Mouse (Mus musculus) testis, adult 2 months (tissue): ENCODE measurements around the gene Atp5k. TPM values are rescaled to one million over a fixed set of nuclear protein-coding genes. Genes with fewer than 3 reads are reported as not detected.
A peak's percentile ranks its signal among the peaks of the same experiment; 100 is the strongest.

Experiments
- H3K27ac ChIP-seq: fragments of 200-500 bp; 2 replicates; pipeline ENCODE4 v1.5.1; 2012; ENCODE audit warnings: low read depth, low read length; ENCODE audit not compliant: control insufficient read depth, insufficient read depth
- H3K27me3 ChIP-seq: fragments of 200-500 bp; 2 replicates; pipeline ENCODE4 v1.6.1; 2012; ENCODE audit warnings: mild to moderate bottlenecking, low read length, moderate library complexity; ENCODE audit not compliant: control insufficient read depth, insufficient read depth
- H3K36me3 ChIP-seq: fragments of 200-500 bp; 2 replicates; pipeline ENCODE4 v1.6.1; 2012; ENCODE audit warnings: mild to moderate bottlenecking, low read length; ENCODE audit not compliant: control insufficient read depth, insufficient read depth
- H3K4me1 ChIP-seq: fragments of 200-500 bp; 2 replicates; pipeline ENCODE4 v1.6.1; 2012; ENCODE audit warnings: low read length; ENCODE audit not compliant: control insufficient read depth, insufficient read depth
- H3K4me3 ChIP-seq: fragments of 200-500 bp; 2 replicates; pipeline ENCODE4 v1.5.1; 2012; ENCODE audit warnings: low read depth, mild to moderate bottlenecking, low read length, moderate library complexity, mixed read lengths; ENCODE audit not compliant: control insufficient read depth
- CTCF ChIP-seq: fragments of 200-500 bp; IDR thresholded peaks from 2 replicates; pipeline ENCODE4 v1.5.1; 2012; ENCODE audit warnings: low read depth, mild to moderate bottlenecking, inconsistent platforms, low read length, moderate library complexity; ENCODE audit not compliant: control insufficient read depth, insufficient read depth, insufficient replicate concordance
- POLR2A ChIP-seq: fragments of 200-500 bp; IDR thresholded peaks from 2 replicates; pipeline ENCODE4 v1.6.1; 2012; ENCODE audit warnings: low read depth, mild to moderate bottlenecking, inconsistent platforms, low read length, moderate library complexity; ENCODE audit not compliant: control insufficient read depth
- polyA plus RNA-seq: library from polyadenylated mRNA; depleted of rRNA; stranded (reverse); fragments of >200 nt; gene quantifications from 2 replicates; pipeline ENCODE4 v1.2.3, GENCODE M21; 2012

Atp5k gene
- polyA plus RNA-seq, 1 experiment: 46.1 TPM

DNA sequence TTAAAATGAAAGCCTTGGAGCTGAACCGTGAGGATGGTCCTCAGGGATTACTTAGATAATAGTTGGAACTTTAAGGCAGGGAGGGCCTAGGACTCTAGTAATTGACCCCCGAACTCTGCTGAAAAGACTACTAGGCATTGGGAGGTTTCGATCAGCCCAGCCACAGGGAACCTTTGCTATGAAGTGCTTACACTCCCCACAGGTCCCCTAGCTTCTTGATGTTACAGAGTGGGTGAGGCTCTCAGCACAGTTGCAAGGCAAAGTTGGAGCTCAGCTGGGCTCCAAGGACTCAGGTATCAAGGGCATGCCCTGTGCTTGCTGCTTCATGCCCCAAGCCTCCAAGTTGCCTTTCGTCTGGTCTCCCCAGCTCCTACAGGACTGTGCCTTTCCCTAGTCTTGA is 28.2 kb upstream of the Atp5k start:
- TF ChIP-seq POLR2A: no peak
- Histone ChIP-seq H3K27me3 (no peaks in the 10 kb centered on the region), H3K4me1 (peaks cover 16% of the 10 kb centered on the region), H3K4me3 (no peak overlapping the region), H3K27ac (0 out of 2 replicates have a peak overlapping the region, but pooled peaks have one; percentile 10), H3K36me3 (no peaks in the 10 kb centered on the region)

DNA sequence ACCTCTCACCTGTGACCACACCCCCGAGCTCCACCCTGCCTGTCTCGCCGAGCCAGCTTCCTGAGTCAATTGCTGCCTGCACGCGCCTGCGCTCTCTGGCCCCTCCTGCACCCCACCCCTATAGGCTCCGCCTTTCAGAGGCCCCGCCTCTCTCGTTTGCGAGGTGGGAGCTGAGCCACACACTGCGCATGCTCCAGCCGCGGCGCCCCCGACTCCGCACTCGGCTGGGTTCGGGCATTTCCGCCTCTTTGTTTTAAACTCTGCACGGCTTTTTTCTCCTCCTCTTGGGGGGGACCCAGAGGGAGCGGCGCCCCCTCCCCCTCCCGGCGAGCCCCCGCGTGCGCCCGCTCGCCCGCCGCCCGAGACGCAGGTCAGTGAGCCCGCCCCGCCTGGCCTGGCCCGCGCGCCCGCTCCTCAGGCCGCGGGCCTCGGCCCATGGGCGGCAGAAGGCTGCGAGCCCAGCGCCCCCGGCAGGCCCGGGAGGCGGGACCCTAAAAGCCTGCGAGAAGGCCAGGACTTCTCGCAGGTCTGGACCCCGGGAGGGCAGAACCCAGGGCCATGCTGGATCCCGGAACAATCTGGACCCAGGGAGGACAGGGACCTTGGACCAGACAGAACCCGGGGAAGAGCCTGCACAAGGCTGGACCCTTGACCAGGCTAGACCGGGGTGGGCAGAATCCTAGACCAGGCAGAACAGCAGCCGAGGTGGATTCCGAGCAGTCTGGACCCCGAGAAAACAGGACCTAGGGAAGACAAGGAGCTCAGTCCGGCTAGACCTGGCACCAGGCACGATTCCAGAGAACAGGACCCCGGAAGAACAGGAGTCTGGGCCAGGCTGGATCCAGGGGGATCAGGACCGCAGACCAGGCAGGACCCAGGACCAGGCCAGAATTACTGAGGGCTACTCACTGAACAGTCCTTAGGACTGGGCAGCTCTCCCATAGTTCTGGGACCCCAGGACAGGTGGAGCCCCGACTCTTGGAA is 27.1 kb upstream of the Atp5k start, which contains the start of gene Pcgf3:
Gene Pcgf3 (plus strand): TSS at position 151 of the 984 bp plus-strand sequence.
- TF ChIP-seq CTCF (no peak), POLR2A (peak; percentile 70)
- Histone ChIP-seq H3K36me3 (no peaks in the 10 kb centered on the region), H3K4me1 (peaks cover 16% of the 10 kb centered on the region), H3K27me3 (no peaks in the 10 kb centered on the region), H3K27ac (peak within 1 kb of the TSS; percentile 37), H3K4me3 (peak within 1 kb of the TSS; percentile 80)

DNA sequence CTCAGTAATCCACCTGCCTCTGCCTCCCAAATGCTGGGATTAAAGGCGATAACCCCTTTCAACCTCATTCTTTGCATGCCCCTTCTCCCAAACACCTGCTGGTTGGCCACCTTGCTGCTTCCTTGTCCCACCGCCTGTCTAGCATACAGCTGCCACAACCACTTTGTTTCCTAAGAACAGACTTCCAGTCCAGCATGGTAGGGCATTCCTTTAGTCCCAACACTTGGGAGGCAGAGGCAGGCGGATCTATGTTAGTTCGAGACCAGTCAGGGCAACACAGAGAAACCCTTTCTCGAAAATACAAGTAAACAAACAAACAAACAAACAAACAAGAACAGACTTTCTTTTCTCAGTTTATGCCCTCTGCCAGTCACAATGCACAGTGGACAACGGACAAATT is 26.2 kb upstream of the Atp5k start:
- no peaks in the 10 kb centered on the region for H3K36me3 ChIP-seq
- no peaks in the 10 kb centered on the region for H3K27me3 ChIP-seq
- TF ChIP-seq POLR2A: no peak
- no peak for TF ChIP-seq CTCF
- H3K27ac ChIP-seq: peak overlapping the region; percentile 37; the same call in 1 of the 2 replicates
- peaks cover 16% of the 10 kb centered on the region for H3K4me1 ChIP-seq
- H3K4me3 ChIP-seq: peak overlapping the region; percentile 80

DNA sequence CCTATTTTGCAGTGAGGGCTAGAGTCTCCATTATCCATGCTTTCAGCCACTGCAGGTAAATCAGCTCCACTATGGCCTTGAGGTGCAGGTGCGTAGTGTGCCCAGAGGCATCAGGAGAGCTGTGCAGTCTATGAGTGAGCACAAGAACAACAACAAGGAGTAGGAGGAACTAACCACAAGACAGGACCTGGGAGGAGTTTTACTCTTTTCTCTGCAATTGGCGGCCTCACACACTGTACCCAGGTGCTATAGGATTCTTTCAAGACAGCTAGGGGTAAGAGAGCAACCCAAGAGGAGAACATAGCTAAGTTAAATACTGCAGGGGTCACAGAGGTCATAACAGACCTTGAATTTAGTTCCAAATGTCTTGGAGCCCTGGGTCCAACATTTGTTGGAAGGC is 24.5 kb upstream of the Atp5k start:
- H3K27me3 ChIP-seq: no peaks in the 10 kb centered on the region
- no peaks in the 10 kb centered on the region for H3K36me3 ChIP-seq
- peaks cover 16% of the 10 kb centered on the region for H3K4me1 ChIP-seq
- no peak overlapping the region for H3K4me3 ChIP-seq
- no peak overlapping the region for H3K27ac ChIP-seq
- TF ChIP-seq CTCF: no peak
- TF ChIP-seq POLR2A: no peak

DNA sequence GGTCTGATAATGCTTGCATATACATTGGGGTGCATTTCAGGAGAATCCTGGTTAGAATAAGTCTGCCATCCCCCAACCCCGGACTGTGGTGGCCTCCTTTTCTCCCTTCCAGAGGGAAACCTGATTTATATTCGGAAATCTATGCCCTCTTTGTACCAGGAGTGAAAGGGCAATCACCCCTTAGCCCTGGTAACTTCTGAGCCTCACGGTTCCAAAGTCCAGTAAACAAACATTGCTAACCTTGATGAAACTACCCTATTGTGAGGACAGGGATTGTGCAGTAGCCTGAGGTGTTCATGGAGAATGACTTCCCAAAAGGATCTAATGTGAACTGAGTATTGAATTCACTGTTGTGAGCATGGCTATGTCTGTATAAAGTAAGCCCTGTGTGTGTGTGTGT is 19.8 kb upstream of the Atp5k start:
- H3K36me3 ChIP-seq: no peaks in the 10 kb centered on the region
- no peak overlapping the region for H3K4me3 ChIP-seq
- no peaks in the 10 kb centered on the region; the same call in 1 of the 2 replicates for H3K4me1 ChIP-seq
- H3K27me3 ChIP-seq: no peaks in the 10 kb centered on the region
- no peak overlapping the region for H3K27ac ChIP-seq
- TF ChIP-seq CTCF (no peak), POLR2A (no peak)

DNA sequence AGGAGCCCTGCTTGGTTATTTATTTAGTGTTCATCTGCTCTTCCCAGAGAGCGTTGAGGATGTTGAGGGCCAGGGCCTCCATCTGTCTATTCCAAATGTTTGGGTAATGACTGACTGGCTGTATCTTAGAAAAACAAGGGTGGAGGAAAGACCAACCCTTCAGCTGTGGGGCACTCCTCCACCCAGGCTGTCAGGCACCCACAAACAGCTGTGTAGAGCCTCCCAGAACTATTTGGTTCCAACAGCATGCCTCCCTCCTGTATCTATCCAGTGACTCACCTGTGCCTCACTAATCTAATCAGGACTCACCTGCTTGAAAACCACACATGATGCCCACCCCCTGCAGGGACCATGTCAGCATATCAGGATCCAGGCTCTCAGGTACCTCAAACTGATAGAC is 18.2 kb upstream of the Atp5k start:
- H3K27ac ChIP-seq: no peak overlapping the region
- H3K4me3 ChIP-seq: no peak overlapping the region
- no peak for TF ChIP-seq CTCF
- no peak for TF ChIP-seq POLR2A
- H3K4me1 ChIP-seq: peaks cover 2% of the 10 kb centered on the region; the same call in 1 of the 2 replicates
- H3K27me3 ChIP-seq: no peaks in the 10 kb centered on the region
- H3K36me3 ChIP-seq: no peaks in the 10 kb centered on the region

DNA sequence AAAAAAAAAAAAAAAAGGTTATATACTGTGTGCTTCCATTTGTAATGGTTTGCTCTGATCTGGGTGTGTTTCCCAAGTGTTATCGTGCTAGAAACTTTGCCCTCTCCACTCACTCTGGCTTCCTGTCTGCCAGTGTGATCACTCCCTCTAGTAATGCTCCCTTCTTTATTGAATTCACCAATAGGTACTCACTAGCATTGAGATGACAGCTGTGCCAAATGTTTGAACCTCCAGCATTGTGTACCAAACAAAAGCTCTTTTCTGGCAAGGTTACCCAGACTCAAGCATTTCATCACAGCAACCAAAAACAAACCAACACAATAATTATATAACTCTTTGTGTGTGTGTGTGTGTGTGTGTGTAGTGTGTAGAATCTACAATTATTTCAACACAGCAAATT is 17.4 kb upstream of the Atp5k start:
- no peaks in the 10 kb centered on the region for H3K36me3 ChIP-seq
- no peak for TF ChIP-seq CTCF
- TF ChIP-seq POLR2A: no peak
- peaks cover 2% of the 10 kb centered on the region; the same call in 1 of the 2 replicates for H3K4me1 ChIP-seq
- no peak overlapping the region for H3K27ac ChIP-seq
- H3K4me3 ChIP-seq: no peak overlapping the region
- H3K27me3 ChIP-seq: no peaks in the 10 kb centered on the region
